Mouse (Mus musculus): ENCODE data around the gene Fnip2.

Gene Fnip2

DNA sequence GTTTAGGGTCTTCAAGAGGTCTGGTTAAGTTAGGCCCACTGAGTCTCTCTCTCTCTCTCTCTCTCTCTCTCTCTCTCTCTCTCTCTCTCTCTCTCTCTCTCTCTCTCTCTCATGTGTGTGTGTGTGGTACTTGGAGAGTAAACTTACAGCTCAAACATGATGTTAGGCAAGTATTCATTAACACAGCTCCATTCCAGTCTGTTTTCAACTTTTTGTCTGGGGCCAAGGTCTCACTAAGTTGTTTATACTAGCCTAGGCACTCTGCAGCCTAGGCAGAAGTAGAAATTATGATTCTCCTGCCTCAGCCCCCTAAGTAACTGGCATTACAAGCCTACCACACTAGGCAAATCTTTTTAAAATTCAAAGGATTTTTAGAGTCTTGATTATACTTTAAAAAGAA is 151.7 kb downstream of the Fnip2 start:
- no peak for DNase-seq (ENCODE audit: low spot score in 2 of 2)

DNA sequence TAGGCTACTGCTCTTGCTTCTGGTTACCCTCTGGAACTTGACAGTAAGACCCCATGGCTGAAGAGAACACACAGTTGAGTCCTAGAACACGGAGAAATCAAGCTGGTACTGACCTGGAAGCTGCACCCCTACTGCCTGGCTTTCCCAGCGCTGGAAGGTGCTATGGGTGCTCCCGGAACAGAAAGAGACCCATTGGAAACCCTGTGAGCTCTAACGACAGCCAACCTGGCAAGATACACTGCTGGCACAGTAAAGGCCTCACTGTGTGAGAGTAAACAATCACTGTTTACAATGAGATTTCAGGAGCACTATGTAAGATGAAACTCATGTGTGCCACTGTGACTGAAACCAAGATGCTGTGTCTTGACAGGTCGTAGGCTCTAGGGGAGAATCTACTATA is 152.5 kb downstream of the Fnip2 start:
- DNase-seq (ENCODE audit: low spot score in 2 of 2): no peak

DNA sequence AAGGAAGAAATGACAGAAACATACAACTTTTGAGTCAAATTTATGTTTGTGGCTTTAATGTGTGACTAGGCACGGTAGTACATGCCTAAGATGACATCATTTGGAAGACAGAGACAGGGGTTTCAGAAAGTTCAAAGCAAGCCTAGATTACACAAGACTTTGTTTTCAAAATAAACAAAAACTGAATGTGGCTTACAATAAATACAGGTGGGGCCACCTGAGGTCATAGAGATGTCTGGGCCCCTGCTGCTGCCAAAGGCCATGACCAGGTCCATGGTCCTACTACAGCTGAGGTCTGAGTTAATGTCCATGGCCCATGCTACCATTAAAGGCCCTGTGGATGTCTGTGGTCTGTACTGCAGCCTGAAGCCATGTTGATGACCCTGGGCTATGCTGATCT is 154.1 kb downstream of the Fnip2 start:
- DNase-seq (ENCODE audit: low spot score in 2 of 2): no peak

DNA sequence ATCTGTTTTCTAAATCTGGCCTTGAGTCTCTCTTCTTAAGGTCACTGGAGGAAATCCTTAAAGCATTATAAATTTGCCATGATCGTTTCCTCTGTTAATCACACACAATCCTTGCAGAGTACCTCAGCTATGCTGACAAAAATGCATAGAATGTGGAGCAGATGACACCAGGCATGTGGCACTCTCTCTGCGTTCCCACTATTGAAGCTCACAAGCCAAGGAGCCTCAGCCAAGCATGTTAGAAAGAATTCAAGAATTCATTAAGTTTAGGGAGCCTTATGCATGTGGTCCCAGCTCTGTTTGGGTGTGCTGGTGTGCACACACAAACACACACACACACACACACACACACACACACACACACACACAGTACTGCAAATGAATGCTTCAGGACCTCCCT is 155.9 kb downstream of the Fnip2 start:
- DNase-seq (ENCODE audit: low spot score in 2 of 2): no peak

DNA sequence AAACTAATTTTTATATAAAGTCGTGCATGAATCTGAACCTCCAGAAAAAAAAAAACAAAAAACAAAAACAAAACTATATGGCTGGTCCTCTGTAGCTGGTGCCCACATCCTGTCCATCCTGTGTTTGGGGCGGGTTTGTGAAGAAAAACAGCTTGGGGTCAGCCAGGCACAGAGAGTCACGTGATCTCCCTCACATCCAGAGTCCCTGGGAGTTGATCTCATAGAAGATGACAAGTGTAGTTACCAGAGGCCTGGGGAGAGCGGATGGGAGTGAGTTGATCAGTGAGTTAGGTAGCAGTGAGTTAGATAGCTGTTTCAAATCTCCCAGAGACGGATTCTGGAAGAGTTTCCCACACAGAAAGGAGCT is 157.0 kb downstream of the Fnip2 start:
- DNase-seq (ENCODE audit: low spot score in 2 of 2): peak; percentile 28 to 59

DNA sequence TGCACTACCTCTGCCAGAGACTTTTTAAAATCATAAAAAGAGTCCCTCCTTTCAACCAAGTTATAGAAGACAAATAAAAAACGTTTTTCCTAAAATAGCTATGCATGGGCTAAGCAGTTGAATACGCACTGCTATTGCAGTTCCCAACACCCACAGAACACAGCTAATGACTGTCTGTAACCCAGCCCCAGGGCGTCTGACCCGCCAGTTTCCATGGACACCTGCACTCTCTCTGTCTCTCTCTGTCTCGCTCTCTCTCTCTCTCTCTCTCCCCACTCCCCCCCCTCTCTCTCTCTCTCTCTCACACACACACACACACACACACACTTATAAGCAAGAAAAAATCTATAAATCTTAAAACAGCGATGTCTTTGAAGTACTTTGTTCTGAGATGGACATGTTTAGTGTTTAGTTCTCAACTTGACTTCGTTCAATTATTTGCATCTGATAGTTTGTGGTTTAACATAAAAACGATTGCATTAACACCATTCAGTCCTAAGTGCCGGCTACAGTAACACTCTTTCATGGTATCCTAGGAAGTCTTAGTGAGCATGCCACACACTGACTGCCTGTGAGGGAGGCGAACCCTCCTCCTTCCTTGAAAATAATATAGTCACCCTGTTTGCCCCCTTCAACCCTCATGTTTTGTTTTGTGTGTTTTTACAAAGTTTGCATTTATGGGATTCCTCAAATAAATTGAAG is 157.5 kb downstream of the Fnip2 start:
- peak in 1 of 2 experiments; percentile 7 for DNase-seq (ENCODE audit: low spot score in 2 of 2)

DNA sequence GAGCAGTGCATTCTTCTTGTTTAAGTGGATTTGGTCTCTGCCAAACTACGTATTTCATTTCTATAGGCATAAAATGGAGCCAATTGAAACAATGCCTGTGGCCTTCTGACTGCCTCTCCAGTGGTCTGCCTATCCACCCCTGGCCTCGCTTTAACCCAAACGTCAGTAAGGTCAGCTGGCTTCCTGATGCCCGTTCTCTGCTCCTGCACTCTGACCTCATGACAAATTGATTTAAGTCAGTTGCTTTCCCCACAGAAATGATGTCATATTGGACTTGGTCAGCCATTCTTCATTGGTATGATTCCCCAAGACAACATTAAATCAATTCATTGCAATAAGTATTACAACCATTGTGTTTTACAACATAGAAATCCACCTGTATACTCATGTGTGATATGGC is 159.1 kb downstream of the Fnip2 start:
- DNase-seq (ENCODE audit: low spot score in 2 of 2): no peak
